Mouse (Mus musculus) cerebellum, postnatal 10 days (tissue): ENCODE data around the gene Gm28230.

ENCODE experiments used
- DNase-seq, 2 experiments: peaks; one replicate each; pipeline ENCODE4 v3.0.0; 2021; ENCODE audit warnings: mixed read lengths in 2 of 2

Gm28230 gene

DNA sequence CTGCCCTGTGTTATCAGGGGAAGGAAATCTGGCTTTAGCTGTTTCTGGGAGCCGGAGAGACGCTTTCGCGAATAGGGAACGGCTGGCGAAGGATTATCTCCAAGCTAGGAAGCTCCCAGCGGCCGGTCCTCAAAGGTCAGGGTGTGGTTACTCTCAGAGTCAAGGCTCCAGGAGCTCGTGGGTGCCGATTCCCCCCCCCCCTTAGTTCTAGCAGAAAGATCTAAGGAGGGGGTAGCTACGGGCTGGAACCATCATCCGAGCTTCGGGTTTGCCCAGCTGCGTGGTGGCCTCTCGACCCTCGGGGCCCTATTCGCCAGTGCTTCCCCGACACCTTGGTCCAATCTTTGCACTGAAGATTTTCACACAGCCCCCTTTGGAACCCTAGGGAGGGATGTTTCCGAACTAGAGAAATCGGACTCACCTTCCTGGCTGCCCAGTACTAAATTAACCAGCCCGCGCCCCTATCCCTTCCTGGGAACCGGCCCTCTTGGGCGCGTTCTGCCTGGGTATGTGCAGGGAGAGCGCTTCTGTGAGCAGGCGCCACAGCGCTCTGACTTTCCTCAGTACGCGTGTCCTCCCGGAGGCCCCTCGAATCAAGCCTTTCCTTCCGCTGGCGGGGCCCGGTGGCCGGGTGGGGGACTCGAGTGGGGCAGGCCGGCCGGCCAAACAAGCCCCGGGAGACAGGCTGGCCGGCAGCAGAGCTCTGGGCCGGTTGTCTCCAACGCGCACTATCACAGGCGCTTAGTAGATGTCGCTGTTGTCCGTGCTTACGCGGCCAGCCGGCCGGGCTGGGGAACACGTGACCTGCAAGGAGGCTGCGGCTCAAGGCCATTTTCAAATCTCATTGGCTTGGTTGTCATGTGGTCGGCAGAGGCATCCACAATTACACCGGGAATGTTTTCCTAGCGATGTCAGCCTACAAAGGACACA lies 35.2 kb upstream of the Gm28230 start, which contains the start of gene Hoxd10:
Hoxd10 (plus strand) TSS at position 903 of the 930 bp plus-strand sequence.
- DNase-seq, result peak; percentile 53 to 59

DNA sequence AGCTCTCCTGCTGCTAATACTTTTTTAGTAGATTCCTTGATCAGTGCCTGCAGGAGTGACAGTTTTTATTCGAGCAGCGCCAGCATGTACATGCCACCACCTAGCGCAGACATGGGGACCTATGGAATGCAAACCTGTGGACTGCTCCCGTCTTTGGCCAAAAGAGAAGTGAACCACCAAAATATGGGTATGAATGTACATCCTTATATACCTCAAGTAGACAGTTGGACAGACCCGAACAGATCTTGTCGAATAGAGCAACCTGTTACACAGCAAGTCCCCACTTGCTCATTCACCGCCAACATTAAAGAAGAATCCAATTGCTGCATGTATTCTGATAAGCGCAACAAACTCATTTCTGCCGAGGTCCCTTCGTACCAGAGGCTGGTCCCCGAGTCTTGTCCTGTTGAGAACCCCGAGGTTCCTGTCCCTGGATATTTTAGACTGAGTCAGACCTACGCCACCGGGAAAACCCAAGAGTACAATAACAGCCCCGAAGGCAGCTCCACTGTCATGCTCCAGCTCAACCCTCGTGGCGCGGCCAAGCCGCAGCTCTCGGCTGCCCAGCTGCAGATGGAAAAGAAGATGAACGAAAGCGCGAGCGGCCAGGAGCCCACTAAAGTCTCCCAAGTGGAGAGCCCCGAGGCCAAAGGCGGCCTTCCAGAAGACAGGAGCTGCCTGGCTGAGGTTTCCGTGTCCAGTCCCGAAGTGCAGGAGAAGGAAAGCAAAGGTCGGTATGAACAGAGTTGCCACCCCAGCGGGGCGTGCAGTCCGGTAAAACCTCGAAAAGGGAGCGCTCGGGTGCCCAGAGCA lies 34.3 kb upstream of the Gm28230 start:
- no peak for DNase-seq

DNA sequence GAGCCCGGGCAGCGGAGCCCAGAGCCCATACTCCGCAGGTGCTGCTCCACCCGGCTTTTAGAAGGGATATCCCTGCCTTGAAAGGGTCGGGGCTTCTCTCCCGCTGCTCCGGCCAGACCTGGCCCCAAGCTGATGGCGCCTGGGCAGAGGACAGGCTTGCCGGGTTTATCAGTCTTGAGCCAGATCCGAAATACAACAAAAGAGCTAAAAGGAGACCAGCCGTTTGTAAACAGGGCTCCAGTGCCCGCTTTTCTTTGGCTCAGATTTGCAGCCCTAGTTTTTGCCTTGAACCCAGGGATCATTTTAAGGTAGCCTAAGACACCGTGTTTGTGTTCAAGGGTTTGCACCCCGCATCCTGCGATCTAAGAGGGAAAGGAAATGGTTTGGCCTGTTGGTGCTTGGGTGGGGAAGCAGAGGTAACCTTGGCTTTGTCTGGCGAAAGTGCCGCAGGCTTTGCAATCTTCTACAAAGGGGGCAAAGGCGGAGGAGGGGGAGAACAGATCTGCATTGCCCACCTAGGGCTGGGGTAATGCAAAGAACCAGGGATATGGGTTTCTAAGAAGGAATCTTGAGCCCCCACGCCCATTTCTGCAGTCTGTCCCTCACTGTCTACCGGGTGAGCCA lies 33.6 kb upstream of the Gm28230 start:
- no peak for DNase-seq

DNA sequence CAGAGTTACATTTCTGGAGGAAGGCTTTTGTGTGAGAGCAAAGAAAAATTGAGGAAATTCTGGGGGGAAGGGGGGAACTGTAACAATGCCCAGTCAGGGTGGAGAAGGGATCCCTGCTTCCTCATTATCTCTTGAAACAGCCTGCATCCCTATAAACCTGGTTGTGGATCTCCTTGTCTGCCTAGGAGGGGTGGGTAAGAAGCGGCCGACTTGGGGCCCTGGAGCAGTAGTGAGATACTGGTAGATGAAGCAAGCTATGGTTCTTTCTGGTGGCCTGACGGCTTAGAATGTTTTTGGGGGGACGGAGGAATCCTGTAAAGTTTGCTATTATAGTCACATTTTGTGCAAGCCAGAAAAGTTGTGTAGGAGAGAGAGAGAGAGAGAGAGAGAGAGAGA lies 33.1 kb upstream of the Gm28230 start:
- DNase-seq, result no peak

DNA sequence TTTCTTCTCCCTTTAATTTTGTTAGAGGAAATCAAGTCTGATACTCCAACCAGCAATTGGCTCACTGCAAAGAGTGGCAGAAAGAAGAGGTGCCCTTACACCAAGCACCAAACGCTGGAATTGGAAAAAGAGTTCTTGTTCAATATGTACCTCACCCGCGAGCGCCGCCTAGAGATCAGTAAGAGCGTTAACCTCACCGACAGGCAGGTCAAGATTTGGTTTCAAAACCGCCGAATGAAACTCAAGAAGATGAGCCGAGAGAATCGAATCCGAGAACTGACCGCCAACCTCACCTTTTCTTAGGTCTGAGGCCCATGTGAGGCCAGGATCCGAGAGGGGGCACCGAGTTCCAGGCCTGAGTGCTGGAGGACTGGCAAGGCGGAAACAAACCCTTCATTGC lies 32.5 kb upstream of the Gm28230 start:
- DNase-seq, result no peak

DNA sequence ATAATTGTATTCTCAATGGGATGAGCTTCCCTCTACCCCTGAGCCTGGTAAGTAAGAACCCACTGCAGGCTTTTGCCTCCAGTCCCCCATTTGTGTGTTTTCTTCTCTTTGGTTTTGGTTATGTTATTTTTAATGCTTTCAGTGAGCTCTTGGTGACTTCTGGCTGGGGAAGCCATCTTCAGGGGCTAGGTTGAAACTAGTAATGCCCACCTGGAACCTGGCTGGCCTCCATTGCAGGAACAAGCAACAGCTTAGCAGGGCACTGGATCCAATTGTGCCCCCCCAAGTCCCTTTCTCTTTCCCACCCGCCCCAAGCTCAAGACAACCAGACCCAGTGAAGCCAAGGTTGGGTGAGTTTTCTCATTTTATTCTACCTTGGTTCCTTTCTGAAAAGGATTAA lies 31.1 kb upstream of the Gm28230 start:
- DNase-seq, result no peak

DNA sequence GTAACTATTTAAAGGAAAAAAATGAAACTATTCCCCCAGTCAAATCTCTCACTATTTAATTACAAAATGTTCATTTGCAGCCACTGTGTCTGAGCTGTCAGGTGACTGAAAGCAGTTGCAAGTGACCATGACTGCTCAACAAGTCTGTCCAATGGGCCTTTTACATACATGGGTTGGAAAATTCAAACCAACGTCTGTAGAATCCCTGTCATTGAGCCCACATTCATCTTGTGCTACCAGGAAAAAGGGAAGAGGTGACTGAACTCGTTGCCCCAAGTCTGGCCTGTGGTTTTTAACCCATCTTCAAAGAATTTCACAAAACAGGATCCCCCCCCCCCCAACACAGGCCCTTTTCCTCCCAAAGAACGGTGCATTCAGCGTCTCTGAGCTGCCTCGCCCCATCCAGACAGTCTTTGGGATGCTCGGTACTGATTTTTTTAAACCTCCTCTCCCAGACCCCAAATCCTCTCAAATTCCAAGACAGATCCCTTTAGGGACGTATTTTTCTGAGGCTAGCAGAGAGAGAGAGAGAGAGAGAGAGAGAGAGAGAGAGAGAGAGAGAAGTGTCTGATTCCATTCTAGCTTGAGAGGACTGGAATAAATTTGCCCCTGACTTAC lies 30.6 kb upstream of the Gm28230 start:
- no peak for DNase-seq

DNA sequence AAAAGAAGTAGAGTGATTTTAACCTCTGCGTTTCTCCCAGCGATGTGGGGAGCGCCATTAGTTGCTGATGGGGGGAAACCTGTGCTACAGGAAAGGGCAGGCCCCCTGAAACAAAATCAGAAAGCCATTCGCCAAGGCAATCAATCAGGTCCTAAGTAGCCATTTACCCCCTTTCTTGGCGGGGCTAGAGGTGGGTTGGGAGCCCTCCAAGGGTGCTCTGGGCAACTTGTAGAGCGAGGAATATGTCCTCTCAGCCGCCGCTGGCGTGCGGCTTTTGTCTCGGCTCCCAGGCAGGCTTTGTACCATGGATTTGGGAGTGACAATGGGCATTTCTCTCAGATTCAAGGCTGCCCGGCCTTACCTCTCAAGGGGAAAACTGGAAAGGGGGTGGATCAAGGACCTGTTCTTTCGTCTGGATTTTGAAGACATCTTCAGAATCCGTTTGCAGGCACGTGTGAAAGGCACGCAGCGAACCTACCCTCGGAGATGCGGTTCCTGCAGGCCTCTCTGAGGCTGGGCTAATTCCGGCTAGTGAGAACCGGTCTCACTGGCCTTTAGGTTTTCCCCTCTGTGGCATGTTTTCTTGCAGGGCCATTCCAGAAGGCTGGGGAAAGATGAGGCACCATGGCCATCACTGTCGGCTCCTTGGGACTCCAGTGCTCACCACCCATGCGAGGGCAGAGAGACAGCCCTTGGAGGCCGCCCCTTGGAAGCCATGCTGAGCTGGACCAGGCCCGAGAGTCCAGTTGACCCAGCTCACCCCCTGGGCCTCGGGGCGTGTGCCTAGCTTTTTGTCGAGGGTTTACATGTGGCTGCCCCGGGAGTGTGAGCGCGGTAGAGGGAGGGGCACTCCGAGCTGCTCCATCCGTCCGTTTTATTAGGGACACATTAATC lies 29.8 kb upstream of the Gm28230 start:
- DNase-seq, result no peak

DNA sequence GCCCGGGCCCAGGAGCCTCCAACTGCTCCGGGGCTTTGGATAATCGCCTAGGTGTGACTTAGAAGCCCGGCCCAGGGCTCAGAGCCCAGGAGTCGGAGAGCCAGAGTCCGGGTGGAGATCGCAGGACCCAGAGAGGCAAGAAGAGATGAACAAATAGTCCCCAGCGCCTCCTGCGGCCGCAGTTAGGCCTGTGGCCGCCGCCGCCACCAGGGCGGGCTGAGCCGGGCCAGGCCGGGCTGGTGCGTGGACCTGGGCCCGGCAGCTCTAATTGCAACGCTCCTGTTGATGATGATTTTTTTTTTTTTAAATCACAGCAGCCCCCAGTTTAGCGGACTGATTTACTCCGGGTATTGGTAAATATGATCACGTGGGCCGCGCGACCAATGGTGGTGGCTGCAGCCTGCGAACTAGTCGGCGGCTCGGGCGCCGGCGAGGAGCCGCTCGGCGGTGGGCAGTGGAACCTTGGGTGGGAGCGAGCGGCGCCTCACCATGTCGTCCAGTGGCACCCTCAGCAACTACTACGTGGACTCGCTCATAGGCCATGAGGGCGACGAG lies 28.9 kb upstream of the Gm28230 start, which contains the start of gene Hoxd9:
Hoxd9 (plus strand) TSS at position 161 of the 555 bp plus-strand sequence.
- peak in 1 of 2 experiments; percentile 66 for DNase-seq

DNA sequence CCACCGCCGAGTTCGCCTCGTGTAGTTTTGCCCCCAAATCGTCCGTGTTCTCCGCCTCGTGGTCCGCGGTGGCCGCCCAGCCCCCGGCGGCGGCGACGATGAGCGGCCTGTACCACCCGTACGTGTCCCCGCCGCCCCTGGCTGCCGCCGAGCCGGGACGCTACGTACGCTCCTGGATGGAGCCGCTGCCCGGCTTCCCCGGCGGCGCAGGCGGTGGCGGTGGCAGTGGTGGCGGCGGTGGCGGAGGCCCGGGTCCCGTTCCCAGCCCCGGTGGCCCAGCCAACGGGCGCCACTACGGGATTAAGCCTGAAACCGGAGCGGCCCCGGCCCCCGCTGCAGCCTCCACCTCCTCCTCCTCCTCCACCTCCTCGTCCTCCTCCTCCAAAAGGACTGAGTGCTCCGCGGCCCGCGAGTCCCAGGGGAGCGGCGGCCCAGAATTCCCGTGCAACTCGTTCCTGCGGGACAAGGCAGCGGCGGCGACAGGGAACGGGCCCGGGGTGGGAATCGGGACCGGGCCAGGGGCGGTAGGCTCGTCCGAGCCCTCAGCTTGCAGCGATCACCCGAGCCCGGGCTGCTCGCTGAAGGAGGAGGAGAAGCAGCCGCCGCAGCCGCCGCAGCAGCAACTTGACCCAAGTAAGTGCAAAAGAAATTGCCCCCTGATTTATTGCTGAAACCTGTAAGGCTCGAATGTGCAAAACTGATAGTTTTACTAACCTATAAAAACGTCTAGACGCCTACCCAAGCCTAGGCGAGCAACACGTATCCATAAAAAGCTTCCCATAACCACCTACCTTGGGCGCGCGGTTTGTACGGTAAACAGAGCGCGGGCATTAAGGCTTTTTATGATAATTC lies 28.1 kb upstream of the Gm28230 start:
- no peak for DNase-seq

DNA sequence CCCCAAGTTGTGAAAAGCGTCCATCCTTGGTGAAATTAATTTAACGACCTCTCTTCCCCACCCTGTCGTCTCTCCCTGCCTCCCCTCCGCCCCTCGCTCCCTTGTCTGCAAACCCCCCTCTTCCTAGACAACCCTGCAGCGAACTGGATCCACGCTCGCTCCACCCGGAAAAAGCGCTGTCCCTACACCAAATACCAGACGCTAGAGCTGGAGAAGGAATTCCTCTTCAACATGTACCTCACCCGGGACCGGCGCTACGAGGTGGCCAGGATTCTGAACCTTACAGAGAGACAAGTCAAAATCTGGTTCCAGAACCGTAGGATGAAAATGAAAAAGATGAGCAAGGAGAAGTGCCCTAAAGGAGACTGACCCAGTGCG lies 27.5 kb upstream of the Gm28230 start:
- DNase-seq, result no peak

DNA sequence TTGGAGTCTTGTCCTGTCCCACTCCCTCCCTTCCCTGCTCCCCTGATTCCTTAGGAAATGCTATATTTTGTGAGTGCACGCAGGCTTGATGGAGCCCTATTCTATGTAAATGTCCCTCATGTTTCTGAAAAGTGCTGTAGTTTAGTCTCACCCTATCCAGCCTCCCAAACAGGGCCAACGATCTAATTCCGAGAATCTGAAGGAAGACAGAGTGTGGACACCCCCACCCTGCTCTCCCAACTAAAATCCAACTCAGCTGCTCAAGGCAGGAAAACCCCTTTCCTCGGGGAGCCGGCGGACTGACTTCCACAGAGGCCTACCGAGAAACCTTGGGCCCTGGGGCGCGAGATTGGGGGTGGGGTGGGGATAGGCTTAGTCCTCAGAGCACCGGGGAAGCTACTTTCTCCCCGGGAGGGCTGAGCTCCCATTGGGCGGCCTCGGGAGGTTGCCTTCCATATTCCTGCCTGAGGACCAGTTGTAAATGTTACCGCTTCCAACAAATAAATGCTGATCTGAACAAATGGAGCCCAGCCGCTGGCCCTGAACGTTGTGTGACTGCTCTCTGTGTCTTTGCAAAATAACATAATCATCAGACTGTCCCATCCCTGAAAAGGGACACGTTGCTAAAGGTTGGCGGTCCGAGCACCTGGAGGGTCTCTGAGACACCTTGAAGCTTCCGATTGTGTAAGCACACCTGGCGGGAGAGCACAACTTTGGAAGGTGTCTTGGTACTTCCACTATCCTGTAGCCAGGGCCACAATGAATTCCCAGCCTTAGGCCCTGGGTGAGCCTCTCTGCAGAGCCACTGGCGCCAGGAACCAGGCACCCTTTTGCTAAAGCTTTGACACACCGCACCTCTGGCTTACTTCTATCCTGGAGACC lies 26.6 kb upstream of the Gm28230 start:
- no peak for DNase-seq

DNA sequence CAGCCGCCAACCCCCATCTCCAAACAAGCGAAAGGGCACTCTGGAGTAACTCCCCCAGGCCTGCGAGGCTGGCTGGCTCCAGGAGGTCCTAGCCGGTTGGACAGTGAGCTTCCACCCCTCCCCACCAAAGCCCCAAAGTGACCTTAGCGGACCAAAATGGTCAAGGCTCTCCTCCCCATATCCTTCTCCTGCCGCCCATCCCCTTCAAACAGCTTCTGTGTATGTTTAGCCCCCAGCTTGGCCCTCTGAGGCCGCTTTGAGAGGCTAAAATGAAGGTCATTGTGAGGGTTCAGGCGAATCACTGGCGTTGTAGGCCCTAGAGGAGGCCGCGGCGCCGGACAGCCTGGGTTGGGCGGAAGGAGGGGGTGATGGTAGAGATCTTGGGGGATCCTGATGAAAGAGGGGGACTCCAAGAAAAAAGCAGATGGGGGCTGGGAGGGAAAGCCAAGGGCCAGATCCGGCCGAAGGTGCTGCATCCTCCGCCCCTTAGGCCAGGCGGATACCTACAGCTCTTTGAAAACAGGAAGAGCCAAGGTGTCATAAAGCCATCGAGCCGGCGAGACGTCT lies 25.9 kb upstream of the Gm28230 start:
- no peak for DNase-seq

DNA sequence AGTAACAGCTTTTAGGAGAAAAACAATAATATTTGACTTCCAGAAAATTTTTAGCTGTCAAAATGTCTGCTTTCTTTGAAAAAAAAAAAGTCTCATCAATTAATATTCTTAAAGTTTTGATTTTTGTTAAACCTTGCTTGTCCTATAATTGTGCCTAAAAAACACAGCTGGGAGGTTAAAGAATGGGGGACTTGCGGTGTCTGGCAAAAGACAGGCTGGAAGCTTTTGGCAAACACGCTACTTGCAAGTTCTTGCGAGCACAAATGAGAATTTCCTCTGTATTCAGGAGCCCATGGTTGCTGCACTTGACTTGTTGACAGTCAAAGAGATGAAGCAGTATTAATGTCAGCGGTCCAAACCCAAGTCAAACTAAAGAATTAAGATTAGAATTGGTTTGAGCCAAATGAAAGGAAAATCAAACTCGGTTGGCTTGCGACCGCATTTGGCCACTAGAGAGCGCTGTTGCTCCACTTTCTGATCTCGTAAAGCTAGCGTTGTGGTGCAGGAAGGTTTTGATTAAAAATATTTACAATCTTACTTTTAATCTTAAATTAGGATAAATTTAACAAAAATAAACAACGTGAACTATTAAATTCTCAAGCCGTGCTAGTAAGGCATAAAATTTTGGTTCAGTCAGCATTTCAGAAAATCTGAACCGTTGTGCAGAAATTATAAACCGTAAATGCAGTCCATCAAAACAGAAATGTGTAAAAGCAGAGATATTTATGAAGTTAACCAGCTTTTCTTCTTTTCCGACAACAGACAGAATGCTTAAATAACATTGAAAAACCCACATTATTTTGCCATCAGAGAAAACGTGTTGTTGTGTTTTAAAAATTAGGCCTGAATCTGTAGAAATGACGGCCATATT lies 24.3 kb upstream of the Gm28230 start:
- peak; percentile 90 to 94 for DNase-seq

DNA sequence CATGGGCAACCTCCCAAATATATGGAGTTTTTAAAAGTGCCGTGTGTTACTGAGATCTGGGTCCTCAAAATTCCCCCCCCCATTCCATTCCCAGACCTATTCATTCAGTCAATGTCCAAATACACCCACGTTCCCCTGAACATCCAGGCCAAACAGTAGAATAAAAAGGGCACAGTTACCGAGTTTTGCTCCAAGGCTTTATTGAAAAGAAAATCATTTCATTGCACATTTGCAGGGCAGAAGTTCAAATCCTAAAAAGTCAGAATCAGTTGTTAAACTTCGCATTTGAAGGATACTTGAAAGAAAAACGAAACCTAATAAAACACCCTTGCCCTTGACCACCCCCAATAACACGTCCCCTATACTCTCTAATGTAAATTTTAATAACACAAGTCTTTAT lies 23.7 kb upstream of the Gm28230 start:
- DNase-seq, result no peak

DNA sequence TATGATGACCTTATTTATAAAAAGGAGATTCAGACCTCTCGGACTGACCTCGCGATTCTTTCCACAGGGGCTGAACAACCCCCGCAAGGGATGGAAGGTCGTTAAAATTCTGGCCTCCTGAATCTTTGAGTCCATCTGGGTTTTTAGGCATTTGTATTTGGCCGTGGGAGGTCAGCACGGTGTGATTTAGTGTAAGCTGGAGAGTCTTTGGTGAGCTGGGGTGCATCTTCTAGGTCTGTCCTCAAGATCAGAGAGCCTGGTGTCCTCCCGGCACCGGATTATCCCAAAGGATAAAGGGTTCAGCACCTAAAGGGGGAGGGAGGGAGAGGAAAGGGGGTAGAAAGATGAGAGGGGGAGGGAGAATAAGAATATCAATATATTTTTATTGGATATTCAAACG lies 23.2 kb upstream of the Gm28230 start:
- no peak for DNase-seq

DNA sequence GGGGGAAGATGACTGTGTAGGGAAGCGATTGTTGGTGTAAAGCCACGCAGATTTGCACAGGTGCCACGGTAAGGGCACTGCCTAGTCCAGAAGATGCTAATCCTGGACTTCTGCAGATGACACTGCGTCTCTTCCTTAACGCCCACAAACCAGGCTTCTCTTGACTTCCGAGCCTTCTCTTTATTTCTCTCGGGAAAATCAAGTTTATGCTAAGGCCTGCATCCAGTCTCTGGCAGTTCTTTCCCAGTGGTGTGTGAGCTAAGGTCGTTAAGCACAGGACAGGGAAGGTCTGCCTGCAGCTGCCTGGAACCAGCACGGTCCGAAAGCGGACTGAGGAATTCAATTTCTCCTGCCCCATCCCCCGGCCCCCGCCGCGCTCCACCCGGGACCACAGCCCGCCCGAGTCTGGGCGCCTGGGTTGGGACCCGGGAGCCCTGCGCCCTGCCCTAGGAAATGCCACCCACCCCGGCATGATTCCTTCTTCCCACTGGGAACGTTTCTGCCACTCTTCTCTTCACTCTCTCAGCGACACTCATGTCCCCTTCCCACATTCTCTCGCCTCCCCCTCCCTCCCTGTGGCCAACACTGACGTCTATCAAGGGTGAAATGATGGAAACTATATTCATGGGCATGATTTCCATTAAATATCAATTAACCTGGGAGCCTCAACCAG lies 22.7 kb upstream of the Gm28230 start:
- peak in 1 of 2 experiments; percentile 32 for DNase-seq
